9 mouse cellular contexts compared by ENCODE assay signal in the genomic region with DNA sequence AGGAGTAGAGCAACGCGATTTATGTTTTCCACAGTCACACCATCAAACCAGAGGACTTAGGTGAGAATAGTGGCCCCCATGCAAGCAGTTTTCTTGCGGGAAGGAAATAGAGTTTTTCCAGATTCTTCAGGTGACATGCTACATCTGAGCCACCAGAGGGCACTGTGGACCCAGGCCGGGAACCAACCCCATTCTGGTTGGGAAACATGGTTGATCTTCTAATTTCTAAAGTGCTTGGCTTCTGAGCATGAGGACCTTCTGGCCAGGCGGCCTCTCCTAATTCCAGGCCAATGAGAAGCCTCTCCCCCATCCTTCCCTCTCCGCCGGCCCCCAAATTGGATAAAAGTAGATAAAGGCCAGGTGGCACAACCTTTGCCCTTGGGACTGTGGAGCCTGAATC. TPM values are rescaled to one million over a fixed set of nuclear protein-coding genes. Genes with fewer than 3 reads are reported as not detected.
A peak's percentile ranks its signal among the peaks of the same experiment; 100 is the strongest.
DNase-seq lines count a peak whose midpoint lies in the region; ATAC-seq and TF ChIP-seq lines count a peak whose summit lies in the region.
"Had no signal": no experiment of that assay in that cellular context is flagged by ENCODE, and none has a peak within 500 bp of the region (broad histone marks: within the 10 kb centered on the region; RNA-seq: fewer than 3 reads in every experiment).

No protein-coding gene starts in this region.

- WGBS in liver, adult 2 months: 13% methylated on average over 7 of the region's 7 CpGs
- 16% methylated on average over 7 of the region's 7 CpGs for WGBS in liver, embryonic 12.5 days (ENCODE audit: insufficient replicate concordance)
- WGBS in forebrain, embryonic 12.5 days: 25% methylated on average over 7 of the region's 7 CpGs
- WGBS in midbrain, embryonic 14.5 days: 27% methylated on average over 7 of the region's 7 CpGs

- H3K27ac ChIP-seq in liver, adult 2 months (replicated peaks; ENCODE audit: insufficient read depth, low read depth, low read length): no peak overlapping the region
- no peak overlapping the region for H3K27ac ChIP-seq in liver, embryonic 12.5 days
- H3K27ac ChIP-seq in forebrain, embryonic 12.5 days: no peak overlapping the region
- no peak overlapping the region for H3K27ac ChIP-seq in midbrain, embryonic 14.5 days (replicated peaks; ENCODE audit: low read depth, low read length)
- H3K27ac ChIP-seq: limb, embryonic 12.5 days had no signal

- H3K9ac ChIP-seq in liver, adult 2 months (ENCODE audit: low read depth, low read length): no peak overlapping the region
- H3K9ac ChIP-seq in liver, embryonic 12.5 days: no peak overlapping the region
- H3K9ac ChIP-seq in forebrain, embryonic 12.5 days: no peak overlapping the region
- H3K9ac ChIP-seq in midbrain, embryonic 14.5 days (replicated peaks; ENCODE audit: low read length): no peak overlapping the region
- H3K9ac ChIP-seq: limb, embryonic 12.5 days had no signal

- peak; percentile 91 for TF ChIP-seq CTCF in liver, adult 2 months (IDR thresholded peaks at IDR 0.05; ENCODE audit: low read depth, low read length)

- peak; percentile 22 for DNase-seq in cerebellum, adult 8-10 months
- DNase-seq in cerebellum, adult 9-11 months: no peak
- peak; percentile 19 for DNase-seq in liver, adult 2 months (ENCODE audit: extremely low read depth, low read depth, low spot score)
- DNase-seq in adrenal gland, adult 2 months: peak; percentile 20
- peak; percentile 81 for DNase-seq in midbrain, embryonic 14.5 days

- H3K79me2 ChIP-seq in liver, adult 2 months (ENCODE audit: control insufficient read depth, insufficient read depth, low read length): no peaks in the 10 kb centered on the region

- ATAC-seq in liver, embryonic 12.5 days: no peak
- ATAC-seq in forebrain, embryonic 12.5 days (ENCODE audit: low FRiP score): peak; percentile 41; the same call in 1 of the 2 replicates
- peak; percentile 37; the same call in 1 of the 2 replicates for ATAC-seq in midbrain, embryonic 14.5 days (ENCODE audit: low FRiP score, low TSS enrichment)
- ATAC-seq in granulocyte monocyte progenitor cell, adult 5-6 weeks (replicated peaks; ENCODE audit: poor library complexity, severe bottlenecking): no peak; the same call in 1 of the 2 replicates

- H3K36me3 ChIP-seq in liver, adult 2 months (ENCODE audit: control insufficient read depth, insufficient read depth, low read length): no peaks in the 10 kb centered on the region
- no peaks in the 10 kb centered on the region for H3K36me3 ChIP-seq in liver, embryonic 12.5 days
- H3K36me3 ChIP-seq in forebrain, embryonic 12.5 days (replicated peaks): peaks cover 26% of the 10 kb centered on the region
- H3K36me3 ChIP-seq in midbrain, embryonic 14.5 days (ENCODE audit: control insufficient read depth, insufficient read depth, low read length): 0 out of 2 replicates have a peak, but pooled peaks cover 3% of the 10 kb centered on the region

- H3K4me2 ChIP-seq in liver, embryonic 12.5 days: no peak overlapping the region
- no peak overlapping the region for H3K4me2 ChIP-seq in forebrain, embryonic 12.5 days
- H3K4me2 ChIP-seq in midbrain, embryonic 14.5 days (ENCODE audit: low read length): no peak overlapping the region
- H3K4me2 ChIP-seq: limb, embryonic 12.5 days had no signal

- no peak overlapping the region for H3K4me3 ChIP-seq in liver, adult 2 months (ENCODE audit: insufficient read depth, low read depth, low read length)
- H3K4me3 ChIP-seq in liver, embryonic 12.5 days: no peak overlapping the region
- H3K4me3 ChIP-seq in forebrain, embryonic 12.5 days (replicated peaks): no peak overlapping the region
- H3K4me3 ChIP-seq in midbrain, embryonic 14.5 days (replicated peaks; ENCODE audit: low read depth, low read length): no peak overlapping the region
- H3K4me3 ChIP-seq: limb, embryonic 12.5 days had no signal

- H3K27me3 ChIP-seq in liver, adult 2 months (ENCODE audit: control insufficient read depth, insufficient read depth, low read length): no peaks in the 10 kb centered on the region
- H3K27me3 ChIP-seq in liver, embryonic 12.5 days (replicated peaks): no peaks in the 10 kb centered on the region
- H3K27me3 ChIP-seq in forebrain, embryonic 12.5 days: no peaks in the 10 kb centered on the region
- H3K27me3 ChIP-seq in midbrain, embryonic 14.5 days (ENCODE audit: control insufficient read depth, insufficient read depth, low read length): no peaks in the 10 kb centered on the region
- H3K27me3 ChIP-seq: limb, embryonic 12.5 days had no signal

- H3K4me1 ChIP-seq in liver, adult 2 months (ENCODE audit: control insufficient read depth, insufficient read depth, low read length): no peaks in the 10 kb centered on the region
- H3K4me1 ChIP-seq in liver, embryonic 12.5 days: no peaks in the 10 kb centered on the region
- no peaks in the 10 kb centered on the region for H3K4me1 ChIP-seq in forebrain, embryonic 12.5 days
- no peaks in the 10 kb centered on the region for H3K4me1 ChIP-seq in midbrain, embryonic 14.5 days (ENCODE audit: control insufficient read depth, insufficient read depth, low read length)
- H3K4me1 ChIP-seq: limb, embryonic 12.5 days had no signal

- TF ChIP-seq POLR2A in liver, adult 2 months (IDR thresholded peaks at IDR 0.05; ENCODE audit: extremely low read depth, insufficient read depth, low read length): no peak

- no peaks in the 10 kb centered on the region for H3K9me3 ChIP-seq in liver, embryonic 12.5 days (replicated peaks)
- H3K9me3 ChIP-seq in forebrain, embryonic 12.5 days: no peaks in the 10 kb centered on the region
- H3K9me3 ChIP-seq in midbrain, embryonic 14.5 days (ENCODE audit: control insufficient read depth, low read length): no peaks in the 10 kb centered on the region
- H3K9me3 ChIP-seq: limb, embryonic 12.5 days had no signal

RNA-seq across cellular contexts. Expression of a gene that starts 38.3 kb away (rescaled TPM):
- 4.2 and 5.6 TPM in 2 replicates for total RNA-seq in liver, adult 2 months (2014; rRNA removed)
- polyA plus RNA-seq in liver, adult 2 months (2012; rRNA removed): 2.3 and 5.9 TPM in 2 replicates
- polyA plus RNA-seq in liver, embryonic 12.5 days (2016; fragmentation: Nextera tagmentation; extraction: Ambion mirVana): 2.9 and 4.3 TPM in 2 replicates
- total RNA-seq in adrenal gland, adult 2 months (2021): 10 to 100 TPM in 1 of 2 experiments, 1 to 10 TPM in 1; 9.9 to 16.6 TPM
- polyA plus RNA-seq in adrenal gland, adult 2 months (2012; rRNA removed): 9.3 and 11.8 TPM in 2 replicates
- 23.4 and 24.2 TPM in 2 replicates for polyA plus RNA-seq in forebrain, embryonic 12.5 days (2016; fragmentation: Nextera tagmentation; extraction: Ambion mirVana)
- polyA plus RNA-seq in midbrain, embryonic 14.5 days (2014; fragmentation: Nextera tagmentation; extraction: Ambion mirVana): 3.3 and 4.0 TPM in 2 replicates
- total RNA-seq in granulocyte monocyte progenitor cell, adult 5-6 weeks (2014; fragmentation: Nextera tagmentation): not detected in 2 replicates
- not detected in 2 replicates for total RNA-seq in granulocyte monocyte progenitor cell, adult 5-6 weeks (2017)

RNA-seq across cellular contexts. Expression of a gene that starts 39.9 kb away (rescaled TPM):
- total RNA-seq in liver, adult 2 months (2014; rRNA removed): 1.7 and 2.1 TPM in 2 replicates
- 1.3 and 5.1 TPM in 2 replicates for polyA plus RNA-seq in liver, adult 2 months (2012; rRNA removed)
- polyA plus RNA-seq in liver, embryonic 12.5 days (2016; fragmentation: Nextera tagmentation; extraction: Ambion mirVana): 5.1 and 5.8 TPM in 2 replicates
- 10 to 100 TPM; 11.8 to 19.8 TPM for total RNA-seq in adrenal gland, adult 2 months (2021)
- 19.6 and 22.1 TPM in 2 replicates for polyA plus RNA-seq in adrenal gland, adult 2 months (2012; rRNA removed)
- polyA plus RNA-seq in forebrain, embryonic 12.5 days (2016; fragmentation: Nextera tagmentation; extraction: Ambion mirVana): 14.1 and 15.4 TPM in 2 replicates
- 5.5 and 6.0 TPM in 2 replicates for polyA plus RNA-seq in midbrain, embryonic 14.5 days (2014; fragmentation: Nextera tagmentation; extraction: Ambion mirVana)
- not detected in 2 replicates for total RNA-seq in granulocyte monocyte progenitor cell, adult 5-6 weeks (2014; fragmentation: Nextera tagmentation)
- 0.22 TPM in 1 of 2 replicates, not detected in the other for total RNA-seq in granulocyte monocyte progenitor cell, adult 5-6 weeks (2017)

RNA-seq across cellular contexts. Expression of a gene that starts 56.6 kb away (rescaled TPM):
- total RNA-seq in liver, adult 2 months (2014; rRNA removed): not detected in 2 replicates
- 0.02 TPM in 1 of 2 replicates, not detected in the other for polyA plus RNA-seq in liver, adult 2 months (2012; rRNA removed)
- 2.4 and 2.7 TPM in 2 replicates for polyA plus RNA-seq in liver, embryonic 12.5 days (2016; fragmentation: Nextera tagmentation; extraction: Ambion mirVana)
- total RNA-seq in adrenal gland, adult 2 months (2021): 1 to 10 TPM; 7.2 to 9.7 TPM
- 8.7 and 9.9 TPM in 2 replicates for polyA plus RNA-seq in adrenal gland, adult 2 months (2012; rRNA removed)
- polyA plus RNA-seq in forebrain, embryonic 12.5 days (2016; fragmentation: Nextera tagmentation; extraction: Ambion mirVana): 352 and 405 TPM in 2 replicates
- polyA plus RNA-seq in midbrain, embryonic 14.5 days (2014; fragmentation: Nextera tagmentation; extraction: Ambion mirVana): 906 and 957 TPM in 2 replicates
- total RNA-seq in granulocyte monocyte progenitor cell, adult 5-6 weeks (2014; fragmentation: Nextera tagmentation): not detected in 2 replicates
- not detected in 2 replicates for total RNA-seq in granulocyte monocyte progenitor cell, adult 5-6 weeks (2017)

Comparison
In these comparisons a context has a peak if more than half of its experiments do, and no peak if none do; other contexts are left out.
1. ATAC-seq: peak in forebrain, embryonic 12.5 days (single experiment) and midbrain, embryonic 14.5 days (single experiment); none in liver, embryonic 12.5 days (single experiment) and granulocyte monocyte progenitor cell, adult 5-6 weeks (single experiment).
2. RNA of a gene that starts 56.6 kb away (polyA plus RNA-seq): 906 to 957 TPM in midbrain, embryonic 14.5 days and 352 to 405 TPM in forebrain, embryonic 12.5 days; 8.7 to 9.9 TPM in adrenal gland, adult 2 months, 2.4 to 2.7 TPM in liver, embryonic 12.5 days and 0.02 TPM in liver, adult 2 months; every median in the first group is over 10 times any median in the second.